Comparison of ENCODE assay signal across 8 mouse cellular contexts in genomic region chr2:167672212-167672685, GRCm38 (mm10). TPM values are rescaled to one million over a fixed set of nuclear protein-coding genes. Genes with fewer than 3 reads are reported as not detected.
A peak's percentile ranks its signal among the peaks of the same experiment; 100 is the strongest.
DNase-seq lines count a peak whose midpoint lies in the region; ATAC-seq and TF ChIP-seq lines count a peak whose summit lies in the region.

No protein-coding gene starts in this region.

- TF ChIP-seq CTCF in hindbrain, postnatal 0 days (IDR thresholded peaks at IDR 0.05; ENCODE audit: low read depth), result no peak
- TF ChIP-seq CTCF in layer of hippocampus, adult 2 months (conservative IDR thresholded peaks at IDR 0.05), result no peak

- H3K4me3 ChIP-seq in limb, embryonic 12.5 days (replicated peaks), result no peak overlapping the region
- no peak overlapping the region for H3K4me3 ChIP-seq in limb, embryonic 10.5 days
- H3K4me3 ChIP-seq in hindbrain, postnatal 0 days (ENCODE audit: low read length), result no peak overlapping the region
- H3K4me3 ChIP-seq in midbrain, embryonic 14.5 days (replicated peaks; ENCODE audit: low read depth, low read length), result no peak overlapping the region
- no peak overlapping the region for H3K4me3 ChIP-seq in layer of hippocampus, adult 2 months

- no peak overlapping the region for H3K4me2 ChIP-seq in limb, embryonic 12.5 days
- H3K4me2 ChIP-seq in hindbrain, postnatal 0 days (ENCODE audit: low read depth, low read length), result 0 out of 2 replicates have a peak overlapping the region, but pooled peaks have one; percentile 21
- no peak overlapping the region for H3K4me2 ChIP-seq in midbrain, embryonic 14.5 days (ENCODE audit: low read length)

- no peaks in the 10 kb centered on the region for H3K36me3 ChIP-seq in limb, embryonic 12.5 days
- H3K36me3 ChIP-seq in limb, embryonic 10.5 days, result no peaks in the 10 kb centered on the region
- no peaks in the 10 kb centered on the region for H3K36me3 ChIP-seq in hindbrain, postnatal 0 days (ENCODE audit: insufficient read depth, low read length)
- H3K36me3 ChIP-seq in midbrain, embryonic 14.5 days (ENCODE audit: control insufficient read depth, insufficient read depth, low read length), result no peaks in the 10 kb centered on the region

- DNase-seq in limb, embryonic 10.5 days (ENCODE audit: low spot score), result no peak
- peak; percentile 49 for DNase-seq in hindbrain, postnatal 0 days (ENCODE audit: low spot score)
- peak; percentile 71 for DNase-seq in midbrain, embryonic 14.5 days
- DNase-seq in yolk sac, embryonic 10.5 days (ENCODE audit: low spot score), result no peak
- no peak for DNase-seq in layer of hippocampus, adult 2 months (ENCODE audit: low spot score in 2 of 2)
- DNase-seq in frontal cortex, adult 2 months (ENCODE audit: extremely low spot score in 1 of 2, low spot score in 1 of 2), result no peak

- H3K4me1 ChIP-seq in limb, embryonic 12.5 days (replicated peaks), result 0 out of 2 replicates have a peak, but pooled peaks cover 3% of the 10 kb centered on the region
- H3K4me1 ChIP-seq in limb, embryonic 10.5 days, result peaks cover 6% of the 10 kb centered on the region
- 0 out of 2 replicates have a peak, but pooled peaks cover 3% of the 10 kb centered on the region for H3K4me1 ChIP-seq in hindbrain, postnatal 0 days (ENCODE audit: insufficient read depth, low read length)
- 0 out of 2 replicates have a peak, but pooled peaks cover 2% of the 10 kb centered on the region for H3K4me1 ChIP-seq in midbrain, embryonic 14.5 days (ENCODE audit: control insufficient read depth, insufficient read depth, low read length)

- ATAC-seq in limb, embryonic 12.5 days (ENCODE audit: insufficient number of reproducible peaks, insufficient read depth, low FRiP score, low TSS enrichment, low read depth), result peak; percentile 64
- ATAC-seq in common myeloid progenitor, adult 5-6 weeks (replicated peaks; ENCODE audit: low read depth, poor library complexity, severe bottlenecking), result peak; percentile 64
- ATAC-seq in hindbrain, postnatal 0 days, result peak; percentile 47
- peak; percentile 20; the same call in 1 of the 2 replicates for ATAC-seq in midbrain, embryonic 14.5 days (ENCODE audit: low FRiP score, low TSS enrichment)

- H3K9ac ChIP-seq in limb, embryonic 12.5 days (replicated peaks), result no peak overlapping the region
- H3K9ac ChIP-seq in hindbrain, postnatal 0 days (replicated peaks; ENCODE audit: low read length), result no peak overlapping the region
- no peak overlapping the region for H3K9ac ChIP-seq in midbrain, embryonic 14.5 days (replicated peaks; ENCODE audit: low read length)

- H3K9me3 ChIP-seq in limb, embryonic 12.5 days, result no peaks in the 10 kb centered on the region
- H3K9me3 ChIP-seq in limb, embryonic 10.5 days (replicated peaks), result no peaks in the 10 kb centered on the region
- H3K9me3 ChIP-seq in hindbrain, postnatal 0 days (ENCODE audit: low read length), result no peaks in the 10 kb centered on the region
- no peaks in the 10 kb centered on the region for H3K9me3 ChIP-seq in midbrain, embryonic 14.5 days (ENCODE audit: control insufficient read depth, low read length)

- no peak overlapping the region for H3K27ac ChIP-seq in limb, embryonic 12.5 days
- H3K27ac ChIP-seq in limb, embryonic 10.5 days, result no peak overlapping the region
- H3K27ac ChIP-seq in hindbrain, postnatal 0 days, result no peak overlapping the region
- H3K27ac ChIP-seq in midbrain, embryonic 14.5 days (replicated peaks; ENCODE audit: low read depth, low read length), result no peak overlapping the region
- H3K27ac ChIP-seq in layer of hippocampus, adult 2 months, result no peak overlapping the region

- no peaks in the 10 kb centered on the region for H3K27me3 ChIP-seq in limb, embryonic 12.5 days
- H3K27me3 ChIP-seq in limb, embryonic 10.5 days (ENCODE audit: low read depth, poor library complexity, severe bottlenecking), result peaks cover 8% of the 10 kb centered on the region; the same call in 1 of the 2 replicates
- H3K27me3 ChIP-seq in hindbrain, postnatal 0 days (ENCODE audit: insufficient read depth, low read length), result no peaks in the 10 kb centered on the region
- H3K27me3 ChIP-seq in midbrain, embryonic 14.5 days (ENCODE audit: control insufficient read depth, insufficient read depth, low read length), result no peaks in the 10 kb centered on the region

- 39% methylated on average over 13 of the region's 13 CpGs for WGBS in limb, embryonic 12.5 days
- WGBS in limb, embryonic 10.5 days, result 42% methylated on average over 13 of the region's 13 CpGs
- WGBS in hindbrain, postnatal 0 days, result 28% methylated on average over 13 of the region's 13 CpGs
- WGBS in midbrain, embryonic 14.5 days, result 17% methylated on average over 13 of the region's 13 CpGs

RNA-seq across cellular contexts. Expression of gene Gm20431, which starts 11.0 kb away (rescaled TPM):
- 7.5 and 11.9 TPM in 2 replicates for polyA plus RNA-seq in limb, embryonic 12.5 days (2016; fragmentation: Nextera tagmentation; extraction: Ambion mirVana)
- polyA plus RNA-seq in limb, embryonic 10.5 days (2016; fragmentation: Nextera tagmentation; extraction: Ambion mirVana), result 1.0 and 4.0 TPM in 2 replicates
- not detected in 2 replicates for total RNA-seq in common myeloid progenitor, adult 5-6 weeks (2017)
- total RNA-seq in hindbrain, postnatal 0 days (2014; rRNA removed), result 7.5 and 10.7 TPM in 2 replicates
- polyA plus RNA-seq in hindbrain, postnatal 0 days (2015; fragmentation: Nextera tagmentation; extraction: Ambion mirVana), result 7.2 and 9.8 TPM in 2 replicates
- 8.0 and 11.5 TPM in 2 replicates for polyA plus RNA-seq in midbrain, embryonic 14.5 days (2014; fragmentation: Nextera tagmentation; extraction: Ambion mirVana)
- total RNA-seq in layer of hippocampus, adult 2 months (2021), result 10 to 100 TPM; 36.5 to 44.2 TPM
- 0.88 TPM in 1 of 2 replicates, not detected in the other for polyA plus RNA-seq in frontal cortex, adult 2 months (2012; rRNA removed)

RNA-seq across cellular contexts. Expression of gene Cebpb, which starts 16.5 kb away (rescaled TPM):
- 3.7 and 4.0 TPM in 2 replicates for polyA plus RNA-seq in limb, embryonic 12.5 days (2016; fragmentation: Nextera tagmentation; extraction: Ambion mirVana)
- 1.2 and 2.2 TPM in 2 replicates for polyA plus RNA-seq in limb, embryonic 10.5 days (2016; fragmentation: Nextera tagmentation; extraction: Ambion mirVana)
- 4.7 and 6.5 TPM in 2 replicates for total RNA-seq in common myeloid progenitor, adult 5-6 weeks (2017)
- total RNA-seq in hindbrain, postnatal 0 days (2014; rRNA removed), result 8.1 and 8.7 TPM in 2 replicates
- 5.2 and 5.7 TPM in 2 replicates for polyA plus RNA-seq in hindbrain, postnatal 0 days (2015; fragmentation: Nextera tagmentation; extraction: Ambion mirVana)
- polyA plus RNA-seq in midbrain, embryonic 14.5 days (2014; fragmentation: Nextera tagmentation; extraction: Ambion mirVana), result 1.4 TPM in 2 replicates
- total RNA-seq in layer of hippocampus, adult 2 months (2021), result 10 to 100 TPM; 25.8 to 32.0 TPM
- polyA plus RNA-seq in frontal cortex, adult 2 months (2012; rRNA removed), result 14.5 and 14.9 TPM in 2 replicates

RNA-seq across cellular contexts. Expression of gene Tmem189, which starts 17.4 kb away (rescaled TPM):
- polyA plus RNA-seq in limb, embryonic 12.5 days (2016; fragmentation: Nextera tagmentation; extraction: Ambion mirVana), result 39.3 and 40.8 TPM in 2 replicates
- polyA plus RNA-seq in limb, embryonic 10.5 days (2016; fragmentation: Nextera tagmentation; extraction: Ambion mirVana), result 41.9 and 43.2 TPM in 2 replicates
- total RNA-seq in common myeloid progenitor, adult 5-6 weeks (2017), result 17.3 and 27.5 TPM in 2 replicates
- total RNA-seq in hindbrain, postnatal 0 days (2014; rRNA removed), result 70.0 and 79.9 TPM in 2 replicates
- 41.4 and 42.0 TPM in 2 replicates for polyA plus RNA-seq in hindbrain, postnatal 0 days (2015; fragmentation: Nextera tagmentation; extraction: Ambion mirVana)
- 28.8 and 29.9 TPM in 2 replicates for polyA plus RNA-seq in midbrain, embryonic 14.5 days (2014; fragmentation: Nextera tagmentation; extraction: Ambion mirVana)
- total RNA-seq in layer of hippocampus, adult 2 months (2021), result 10 to 100 TPM; 43.6 to 46.9 TPM
- 71.5 and 75.7 TPM in 2 replicates for polyA plus RNA-seq in frontal cortex, adult 2 months (2012; rRNA removed)

RNA-seq across cellular contexts. Expression of gene Ube2v1, which starts 40.4 kb away (rescaled TPM):
- 264 and 267 TPM in 2 replicates for polyA plus RNA-seq in limb, embryonic 12.5 days (2016; fragmentation: Nextera tagmentation; extraction: Ambion mirVana)
- polyA plus RNA-seq in limb, embryonic 10.5 days (2016; fragmentation: Nextera tagmentation; extraction: Ambion mirVana), result 375 and 404 TPM in 2 replicates
- total RNA-seq in common myeloid progenitor, adult 5-6 weeks (2017), result 60.9 and 84.5 TPM in 2 replicates
- total RNA-seq in hindbrain, postnatal 0 days (2014; rRNA removed), result 209 and 247 TPM in 2 replicates
- 380 and 384 TPM in 2 replicates for polyA plus RNA-seq in hindbrain, postnatal 0 days (2015; fragmentation: Nextera tagmentation; extraction: Ambion mirVana)
- polyA plus RNA-seq in midbrain, embryonic 14.5 days (2014; fragmentation: Nextera tagmentation; extraction: Ambion mirVana), result 286 and 299 TPM in 2 replicates
- 100 to 1,000 TPM; 216 to 232 TPM for total RNA-seq in layer of hippocampus, adult 2 months (2021)
- polyA plus RNA-seq in frontal cortex, adult 2 months (2012; rRNA removed), result 250 and 280 TPM in 2 replicates

Comparison
In these comparisons a context has a peak if more than half of its experiments do, and no peak if none do; other contexts are left out.
1. DNase-seq: peak in hindbrain, postnatal 0 days (single experiment) and midbrain, embryonic 14.5 days (single experiment); none in limb, embryonic 10.5 days (single experiment), yolk sac, embryonic 10.5 days (single experiment), layer of hippocampus, adult 2 months (0 of 2) and frontal cortex, adult 2 months (0 of 2).
2. Peak in every context shown above with its lines, with median percentiles within 50 percentile points of each other: ATAC-seq.